Mouse (Mus musculus): ENCODE data around the gene Gm15080.
"Not testable (repeated sequence)": the region's sequence is repeated elsewhere in the genome, so short reads cannot be mapped to it uniquely, and the experiment has no call there.

DNA sequence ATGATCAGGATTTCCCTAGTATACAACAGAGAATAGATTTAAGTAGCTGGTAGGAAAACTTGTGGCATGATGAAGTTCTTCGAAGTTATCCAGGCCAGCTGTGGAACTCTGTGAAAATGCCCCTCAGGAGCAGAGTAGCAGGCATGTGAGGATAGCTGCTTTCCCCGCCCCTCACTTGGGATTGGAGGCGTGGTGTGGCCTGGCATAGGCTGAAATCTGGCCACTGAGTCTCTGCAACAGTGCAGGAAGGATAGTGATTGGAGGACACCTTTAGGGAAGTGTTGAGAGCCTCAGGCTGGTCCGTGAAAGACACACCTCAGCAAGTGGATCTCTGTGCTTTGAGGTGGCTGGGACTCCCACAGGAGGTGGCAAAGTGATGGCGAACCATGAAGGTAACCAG lies at the start of gene Gm15080:
- not testable (repeated sequence) for TF ChIP-seq POLR2A (IDR thresholded peaks at IDR 0.05; ENCODE audit: borderline replicate concordance, extremely low read depth, insufficient read depth, insufficient read length, poor library complexity, severe bottlenecking); CTCF (IDR thresholded peaks at IDR 0.05; ENCODE audit: borderline replicate concordance, extremely low read depth, insufficient read depth, insufficient read length)
